Mouse (Mus musculus) forebrain, postnatal 0 days (tissue): ENCODE data around the gene Dis3l2. TPM values are rescaled to one million over a fixed set of nuclear protein-coding genes. Genes with fewer than 3 reads are reported as not detected.

Source experiments
- ATAC-seq: fragments of 200-750 bp; cut with Nextera tagmentation; 2 replicates; pipeline ENCODE4 v1.8.0; 2017; ENCODE audit warnings: mild to moderate bottlenecking, moderate library complexity
- DNase-seq: peaks from one replicate; pipeline ENCODE4 v3.0.0-alpha.2; 2015
- H3K27ac ChIP-seq: fragments of 300-500 bp; sonication (generic); 2 replicates; pipeline ENCODE4 v1.5.1; 2014; ENCODE audit warnings: low read depth, mild to moderate bottlenecking, antibody characterized with exemption, low read length, moderate library complexity, mixed read lengths
- H3K27me3 ChIP-seq: fragments of 300-500 bp; sonication (generic); 2 replicates; pipeline ENCODE4 v1.6.1; 2014; ENCODE audit warnings: mild to moderate bottlenecking, low read length, mixed read lengths; ENCODE audit not compliant: insufficient read depth
- H3K36me3 ChIP-seq: fragments of 300-500 bp; sonication (generic); 2 replicates; pipeline ENCODE4 v1.6.1; 2014; ENCODE audit warnings: mild to moderate bottlenecking, moderate library complexity; ENCODE audit not compliant: insufficient read depth
- H3K4me1 ChIP-seq: fragments of 300-500 bp; sonication (generic); 2 replicates; pipeline ENCODE4 v1.6.1; 2014; ENCODE audit warnings: antibody characterized with exemption; ENCODE audit not compliant: insufficient read depth
- H3K4me2 ChIP-seq: fragments of 300-500 bp; sonication (generic); 2 replicates; pipeline ENCODE4 v1.6.1; 2014; ENCODE audit warnings: low read depth, mild to moderate bottlenecking, moderate library complexity
- H3K4me3 ChIP-seq: fragments of 300-500 bp; sonication (generic); 2 replicates; pipeline ENCODE4 v1.5.1; 2014; ENCODE audit warnings: low read depth, low read length, mixed read lengths
- H3K9ac ChIP-seq: fragments of 300-500 bp; sonication (generic); 2 replicates; pipeline ENCODE4 v1.6.1; 2014; ENCODE audit warnings: mild to moderate bottlenecking
- H3K9me3 ChIP-seq: fragments of 300-500 bp; sonication (generic); 2 replicates; pipeline ENCODE4 v1.6.1; 2016; ENCODE audit warnings: low read length
- CTCF ChIP-seq: sonication (generic); IDR thresholded peaks from 2 replicates; pipeline ENCODE4 v1.5.1; 2016; ENCODE audit warnings: antibody characterized with exemption, control low read depth, low read depth
- WGBS: fragments of 180-500 bp; shearing (Covaris S2); extraction: QIAGEN DNeasy Blood & Tissue Kit; methylation state at CpG from one replicate; pipeline ENCODE4 v1.1.7; 2014; 5-methylcytosine and 5-hydroxymethylcytosine counted together
- polyA plus RNA-seq: library from polyadenylated mRNA; unstranded; fragments of >200 nt; fragmentation: Nextera tagmentation; extraction: Ambion mirVana; gene quantifications from 2 replicates; pipeline ENCODE4 v1.2.1, GENCODE M21; 2015
- total RNA-seq: library from RNA; depleted of rRNA; stranded (reverse); fragments of >200 nt; gene quantifications from 2 replicates; pipeline ENCODE4 v1.2.3, GENCODE M21; 2014

Dis3l2 gene
- total and polyA plus RNA-seq, 2 experiments from 2014 or later, result 35.0 to 53.6 TPM

DNA sequence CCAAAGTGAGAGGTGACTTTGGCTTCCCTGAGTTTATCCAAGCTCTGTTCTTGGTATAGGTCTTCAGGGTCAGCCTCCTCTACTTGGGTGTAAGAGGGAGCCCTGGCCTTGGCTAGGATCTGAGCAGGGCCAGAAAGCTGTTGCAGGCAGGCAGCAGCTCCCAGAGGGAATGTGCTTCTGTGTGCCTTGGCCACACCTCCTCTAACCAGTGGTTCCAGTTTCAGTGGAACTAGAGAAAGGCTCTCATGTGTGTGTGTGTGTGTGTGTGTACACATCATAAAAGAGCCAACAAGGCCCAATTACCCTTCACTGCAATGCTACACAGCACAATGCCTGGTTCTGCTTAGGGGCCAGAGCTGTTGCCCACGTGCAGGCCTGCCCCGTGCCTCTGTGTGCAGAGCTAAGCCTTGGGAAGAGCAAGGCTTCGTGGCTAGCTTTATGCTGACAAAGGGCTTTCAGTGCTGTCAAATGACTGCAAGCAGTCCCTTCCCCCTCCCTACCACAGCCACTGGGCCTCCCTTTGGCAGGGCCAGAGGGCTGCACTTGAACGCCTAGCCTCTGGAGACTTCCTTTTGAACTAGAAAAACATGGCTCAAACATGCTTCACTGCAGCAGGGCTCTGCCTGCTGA, 332.0 kb downstream of the Dis3l2 start:
- DNase-seq (peak; percentile 25), ATAC-seq (peak; percentile 81)
- no peaks in the 10 kb centered on the region for H3K36me3 ChIP-seq
- H3K9me3 ChIP-seq, result no peaks in the 10 kb centered on the region
- peak overlapping the region; percentile 18; the same call in 1 of the 2 replicates for H3K9ac ChIP-seq
- WGBS, result 15% methylated on average over 4 of the region's 4 CpGs
- H3K27ac ChIP-seq, result no peak overlapping the region
- H3K4me3 ChIP-seq, result no peak overlapping the region
- no peak overlapping the region for H3K4me2 ChIP-seq
- no peaks in the 10 kb centered on the region for H3K4me1 ChIP-seq
- no peak for TF ChIP-seq CTCF
- no peaks in the 10 kb centered on the region for H3K27me3 ChIP-seq

DNA sequence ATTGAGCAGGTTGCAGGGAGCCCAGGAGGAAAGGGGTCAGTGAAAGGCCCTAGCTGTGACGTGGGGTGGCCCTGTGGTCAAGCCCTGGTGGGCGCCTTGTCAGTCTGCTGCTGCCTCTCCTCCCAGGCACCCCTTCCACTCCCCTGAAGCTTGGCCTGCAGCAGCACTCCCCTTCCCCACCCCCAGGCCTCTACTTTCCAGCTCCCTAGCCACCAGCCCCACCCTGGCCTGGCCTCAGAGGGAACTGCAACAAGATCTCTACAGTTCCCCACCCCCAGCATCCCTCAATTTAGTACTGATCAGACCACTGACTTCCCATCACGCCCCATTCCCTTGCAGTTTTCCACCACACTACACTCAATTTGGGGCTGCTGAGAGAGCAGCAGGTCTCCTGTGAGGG, 332.7 kb downstream of the Dis3l2 start:
- Histone ChIP-seq H3K9ac (peak overlapping the region; percentile 18; the same call in 1 of the 2 replicates), H3K9me3 (no peaks in the 10 kb centered on the region), H3K27ac (no peak overlapping the region), H3K27me3 (no peaks in the 10 kb centered on the region), H3K4me1 (no peaks in the 10 kb centered on the region), H3K4me3 (no peak overlapping the region), H3K36me3 (no peaks in the 10 kb centered on the region), H3K4me2 (no peak overlapping the region)
- DNase-seq (no peak), ATAC-seq (no peak)
- 76% methylated on average over 3 of the region's 3 CpGs for WGBS
- TF ChIP-seq CTCF, result no peak

DNA sequence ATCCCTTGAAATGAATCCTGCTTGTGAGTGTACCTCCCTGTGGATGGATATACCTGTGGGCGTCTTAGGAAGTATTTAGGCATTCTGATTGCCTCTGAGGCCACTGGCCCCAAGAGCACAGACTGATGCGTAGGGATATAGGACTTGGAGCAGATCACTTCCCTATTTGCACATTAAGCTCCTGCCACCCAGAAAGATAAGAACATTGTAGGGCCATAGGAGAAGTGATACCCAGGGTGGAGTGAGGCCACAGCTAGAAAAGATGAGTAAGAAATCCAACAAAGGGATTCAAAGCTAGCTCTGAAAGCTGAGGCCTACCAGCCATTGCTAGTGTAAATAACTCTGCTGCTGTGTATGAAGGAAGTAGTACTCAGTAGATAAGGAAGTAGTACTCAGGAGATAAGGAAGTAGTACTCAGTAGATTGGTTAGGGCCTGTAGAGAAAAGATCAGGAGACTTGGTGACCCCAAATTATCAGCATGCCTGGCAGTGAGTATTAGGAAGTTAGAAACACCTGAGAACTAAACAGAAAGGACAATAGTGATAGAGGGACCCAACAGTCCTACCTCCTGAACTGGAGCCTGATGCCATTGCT, 335.0 kb downstream of the Dis3l2 start:
- ATAC-seq, result no peak
- DNase-seq, result no peak
- Histone ChIP-seq H3K9me3 (no peaks in the 10 kb centered on the region), H3K36me3 (no peaks in the 10 kb centered on the region), H3K4me3 (no peak overlapping the region), H3K27me3 (no peaks in the 10 kb centered on the region), H3K27ac (no peak overlapping the region), H3K4me2 (no peak overlapping the region), H3K4me1 (no peaks in the 10 kb centered on the region), H3K9ac (no peak overlapping the region)
- 93% methylated on average over 2 of the region's 2 CpGs for WGBS
- TF ChIP-seq CTCF, result no peak

DNA sequence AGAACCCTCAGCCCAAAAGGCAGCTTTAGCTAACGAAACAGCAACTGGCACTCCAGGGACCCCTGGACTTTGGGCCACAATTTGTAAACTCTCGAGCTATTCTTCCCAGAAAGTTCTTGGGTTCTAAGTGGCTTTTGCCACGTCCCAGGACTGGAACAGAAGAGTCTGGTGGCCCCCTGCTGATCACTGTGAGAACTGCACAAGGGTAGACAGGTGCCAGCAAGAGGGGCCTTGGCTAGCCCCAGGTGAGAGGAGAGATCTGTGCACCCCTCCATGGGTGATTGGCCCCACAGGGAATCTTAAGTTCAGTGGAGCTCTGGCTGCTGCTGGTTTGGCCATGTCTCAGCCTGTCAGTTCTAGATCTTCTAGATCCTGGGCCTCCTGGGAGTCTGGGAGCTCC, 337.5 kb downstream of the Dis3l2 start:
- Histone ChIP-seq H3K36me3 (peaks cover 13% of the 10 kb centered on the region; the same call in 1 of the 2 replicates), H3K4me2 (no peak overlapping the region), H3K27ac (no peak overlapping the region), H3K9me3 (no peaks in the 10 kb centered on the region), H3K4me3 (no peak overlapping the region), H3K4me1 (no peaks in the 10 kb centered on the region), H3K27me3 (no peaks in the 10 kb centered on the region), H3K9ac (no peak overlapping the region)
- TF ChIP-seq CTCF, result peak; percentile 76
- 18% methylated on average over 3 of the region's 3 CpGs for WGBS
- ATAC-seq (peak; percentile 45; the same call in 1 of the 2 replicates), DNase-seq (peak; percentile 70)

DNA sequence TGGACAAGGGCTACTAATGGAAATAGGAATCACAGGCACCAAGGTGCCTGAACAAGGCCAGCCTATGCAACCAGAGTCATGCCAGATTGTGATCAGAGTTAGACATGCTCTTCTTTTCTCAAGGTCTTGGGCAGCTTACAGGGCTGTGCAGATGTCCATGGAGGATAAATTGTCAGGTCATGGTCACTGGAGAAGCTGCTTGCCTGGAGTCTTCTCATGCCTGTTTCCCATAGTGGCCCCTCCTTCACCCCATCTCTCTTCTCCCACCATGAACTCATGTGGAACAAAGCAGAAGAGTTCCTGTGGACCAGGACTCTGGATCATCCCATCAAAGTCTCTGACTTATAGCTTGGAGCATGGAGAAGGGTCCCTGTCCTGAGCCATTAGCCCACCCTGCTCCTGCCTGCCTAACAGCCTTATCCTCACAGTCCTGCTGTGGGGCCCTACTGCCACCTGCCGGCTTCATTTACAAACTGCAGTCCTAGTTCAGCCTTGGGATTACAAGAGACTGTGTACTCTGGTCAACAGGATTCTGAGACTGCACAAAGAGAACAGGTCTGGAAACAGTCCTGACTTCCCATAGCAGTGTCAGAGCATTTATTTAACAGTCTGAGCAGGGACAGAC, 338.3 kb downstream of the Dis3l2 start:
- no peak overlapping the region for H3K9ac ChIP-seq
- peak; percentile 99 for TF ChIP-seq CTCF
- H3K36me3 ChIP-seq, result peaks cover 16% of the 10 kb centered on the region; the same call in 1 of the 2 replicates
- no peaks in the 10 kb centered on the region for H3K9me3 ChIP-seq
- ATAC-seq (peak; percentile 90), DNase-seq (peak; percentile 87)
- no peaks in the 10 kb centered on the region for H3K4me1 ChIP-seq
- 0% methylated on average over 1 of the region's 1 CpGs for WGBS
- no peak overlapping the region for H3K4me3 ChIP-seq
- no peak overlapping the region for H3K27ac ChIP-seq
- no peaks in the 10 kb centered on the region for H3K27me3 ChIP-seq
- no peak overlapping the region for H3K4me2 ChIP-seq

DNA sequence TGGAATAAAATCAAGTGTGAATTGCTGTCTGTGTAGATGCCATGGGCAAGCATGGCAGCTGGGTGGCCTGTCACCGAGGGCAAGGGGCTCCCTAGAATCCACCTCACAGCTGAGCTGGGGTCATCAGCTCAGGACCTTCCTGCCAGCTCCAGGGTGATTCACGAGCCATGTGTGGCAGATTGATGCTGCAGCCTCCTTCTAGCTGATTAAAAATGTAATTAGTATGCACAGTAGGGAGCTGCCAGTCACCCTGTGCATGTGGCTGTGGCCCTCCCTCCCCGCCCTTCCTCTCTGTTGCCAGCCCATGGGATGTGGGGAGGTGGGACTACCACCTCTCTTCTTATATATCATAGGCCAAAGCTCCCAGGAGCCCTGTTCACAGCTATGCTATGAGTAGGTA, 346.5 kb downstream of the Dis3l2 start:
- ATAC-seq (peak; percentile 61; the same call in 1 of the 2 replicates), DNase-seq (no peak)
- Histone ChIP-seq H3K9ac (no peak overlapping the region), H3K4me2 (no peak overlapping the region), H3K27ac (no peak overlapping the region), H3K27me3 (no peaks in the 10 kb centered on the region), H3K36me3 (peaks cover 30% of the 10 kb centered on the region; the same call in 1 of the 2 replicates), H3K9me3 (no peaks in the 10 kb centered on the region), H3K4me3 (no peak overlapping the region), H3K4me1 (no peaks in the 10 kb centered on the region)
- WGBS, result 54% methylated on average over 3 of the region's 3 CpGs
- TF ChIP-seq CTCF, result no peak

DNA sequence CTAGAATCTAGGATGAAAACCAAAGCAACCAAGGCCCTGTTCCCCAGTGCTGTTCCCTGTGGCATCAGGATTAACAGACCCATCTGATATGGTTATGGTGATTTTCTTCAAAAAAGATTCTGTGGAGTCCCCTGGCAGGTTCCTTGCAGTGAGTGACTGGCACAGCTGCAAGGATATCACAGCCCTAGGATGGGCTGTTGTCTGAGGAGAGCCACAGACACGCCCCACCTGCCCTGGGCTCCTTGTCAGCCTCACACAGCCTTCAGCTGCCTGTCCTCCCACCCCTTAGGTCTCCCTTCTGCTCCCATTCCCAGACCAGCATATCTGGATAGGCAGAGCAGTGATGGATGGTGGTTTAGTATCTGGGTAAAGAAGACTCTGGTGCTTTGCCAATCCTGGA, 347.1 kb downstream of the Dis3l2 start:
- WGBS, result 63% methylated on average over 1 of the region's 1 CpGs
- TF ChIP-seq CTCF, result no peak

More for the DNA sequence above, 347.1 kb downstream of the Dis3l2 start:
- Histone ChIP-seq H3K4me3 (no peak overlapping the region), H3K9ac (no peak overlapping the region), H3K36me3 (peaks cover 23% of the 10 kb centered on the region; the same call in 1 of the 2 replicates), H3K9me3 (no peaks in the 10 kb centered on the region), H3K4me1 (no peaks in the 10 kb centered on the region), H3K27ac (no peak overlapping the region), H3K4me2 (no peak overlapping the region), H3K27me3 (no peaks in the 10 kb centered on the region)
- ATAC-seq (no peak), DNase-seq (no peak)
